Mouse (Mus musculus) embryonic fibroblast, embryonic 13.5 days (primary cell): ENCODE data around the gene Bmp7.

Experiments
- CTCF ChIP-seq: IDR thresholded peaks from 2 replicates; pipeline ENCODE4 v1.5.1; 2011; ENCODE audit warnings: mild to moderate bottlenecking, control low read depth, low read length, moderate library complexity, borderline replicate concordance; ENCODE audit not compliant: insufficient read depth
- POLR2A ChIP-seq: IDR thresholded peaks from 2 replicates; pipeline ENCODE4 v1.6.1; 2011; ENCODE audit warnings: low read depth, mild to moderate bottlenecking, control low read depth, low read length, moderate library complexity

GRCm38 (mm10) chr2:172929905-172930436, 10.2 kb downstream of the Bmp7 start:
- no peak for TF ChIP-seq CTCF
- TF ChIP-seq POLR2A = no peak
